Mouse (Mus musculus) kidney, adult 8-10 months (tissue): ENCODE data around the gene 6430531B16Rik.

Experiments
- DNase-seq, 2 experiments: peaks; one replicate each; pipeline ENCODE4 v3.0.0; 2022

The 6430531B16Rik gene

DNA sequence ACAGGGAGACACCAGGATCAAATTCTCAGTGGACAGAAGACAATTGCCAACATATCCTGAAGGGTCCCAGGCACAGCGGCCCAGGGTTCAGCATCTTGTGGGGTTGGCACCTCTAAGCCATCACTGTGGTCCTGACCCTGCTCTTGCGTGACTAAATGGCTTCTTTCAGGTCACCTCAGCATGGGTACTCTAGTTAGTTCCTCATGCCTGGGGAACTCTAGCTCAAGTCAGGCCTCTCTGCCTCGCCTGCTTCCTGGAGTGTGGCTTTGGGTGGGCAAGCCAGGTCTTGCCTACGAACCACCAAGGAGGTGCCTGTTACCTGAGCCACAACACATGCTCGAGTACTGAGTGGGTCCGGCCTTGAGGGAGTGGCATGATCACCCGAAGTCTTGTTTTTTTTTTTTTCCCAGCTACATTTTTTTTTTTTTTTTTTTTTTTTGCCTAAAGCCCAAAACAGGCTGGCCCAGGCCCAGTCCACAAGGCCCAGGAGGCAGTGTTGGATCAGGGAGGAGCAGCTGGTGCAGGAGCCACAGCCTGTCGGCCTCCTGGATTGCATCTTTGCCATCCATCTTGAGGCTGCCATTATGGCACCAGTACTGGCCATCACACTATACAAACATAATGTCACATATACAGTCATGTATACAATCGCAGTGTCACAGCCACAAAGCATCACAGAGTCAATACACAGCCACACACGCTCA is 8.2 kb downstream of the 6430531B16Rik start:
- no peak for DNase-seq

GRCm38 (mm10) chr7:139969348-139970130 is 9.0 kb downstream of the 6430531B16Rik start:
- peak; percentile 59 to 87 for DNase-seq

DNA sequence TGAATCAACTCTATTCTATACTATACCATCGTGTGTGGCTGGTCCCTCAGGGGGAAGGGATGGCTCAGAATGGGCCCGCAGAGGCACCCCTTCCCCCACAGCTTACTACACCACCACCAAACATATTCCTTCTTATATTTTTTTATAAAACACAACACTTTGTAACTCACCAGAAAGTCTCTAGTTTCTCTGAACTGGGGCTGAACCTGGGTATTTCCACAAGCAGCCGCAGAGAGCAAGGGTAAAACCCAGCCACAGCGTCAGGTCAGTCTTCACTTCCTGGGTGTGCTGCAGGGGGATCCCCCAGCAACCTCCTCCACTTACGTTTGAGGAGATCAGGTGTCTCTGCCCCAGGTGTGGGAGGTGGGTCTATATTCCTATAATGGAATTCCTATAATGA is 10.1 kb downstream of the 6430531B16Rik start:
- no peak for DNase-seq

GRCm38 (mm10) chr7:139967175-139967574 is 11.4 kb downstream of the 6430531B16Rik start:
- DNase-seq = no peak

DNA sequence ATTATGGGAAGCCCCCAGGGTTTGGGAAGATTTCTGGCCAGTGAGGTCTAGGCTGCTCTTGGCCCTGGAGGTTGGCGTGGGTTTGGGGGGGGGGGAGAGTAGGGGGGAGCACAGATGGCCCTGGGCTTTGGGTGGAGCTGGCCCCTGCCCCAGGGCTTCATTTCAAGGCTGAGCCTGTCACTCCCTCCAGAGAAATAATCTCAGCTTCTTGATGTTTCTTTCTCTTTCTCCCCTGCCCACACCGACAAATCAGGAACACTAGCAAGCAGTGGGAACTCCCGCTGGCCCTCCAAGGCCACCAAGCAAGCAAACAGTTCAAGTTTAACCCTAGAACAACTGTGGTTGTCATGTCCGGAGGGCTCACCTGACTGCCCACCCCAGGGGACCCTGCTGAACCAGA is 14.7 kb downstream of the 6430531B16Rik start:
- DNase-seq = no peak

GRCm38 (mm10) chr7:139961141-139961540 is 17.4 kb downstream of the 6430531B16Rik start:
- no peak for DNase-seq

- DNase-seq = no peak
These were observed 20.6 kb downstream of the 6430531B16Rik start for GRCm38 (mm10) chr7:139957958-139958357.

GRCm38 (mm10) chr7:139957437-139957836 is 21.1 kb downstream of the 6430531B16Rik start:
- DNase-seq = no peak

GRCm38 (mm10) chr7:139956658-139957057 is 21.9 kb downstream of the 6430531B16Rik start:
- DNase-seq = no peak

DNA sequence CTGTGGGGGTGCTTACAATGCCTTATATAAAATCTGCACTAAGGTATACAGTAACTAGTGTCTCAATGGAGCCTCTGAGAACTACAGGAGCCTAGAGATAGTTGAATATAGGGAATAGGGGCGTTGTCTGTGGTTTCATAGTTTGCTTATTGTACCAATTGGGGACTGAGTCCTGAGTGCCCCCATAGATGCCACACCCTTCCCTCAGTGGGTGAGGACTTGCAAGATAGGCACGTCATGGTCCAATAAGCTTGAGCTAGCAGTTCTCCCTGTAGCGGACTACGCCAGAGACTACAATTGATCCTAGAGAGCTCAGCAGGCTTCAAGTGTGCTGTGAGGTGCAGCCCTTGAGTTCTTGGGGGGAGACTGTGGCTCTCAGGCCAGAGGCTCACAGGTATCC is 23.1 kb downstream of the 6430531B16Rik start:
- no peak for DNase-seq

DNA sequence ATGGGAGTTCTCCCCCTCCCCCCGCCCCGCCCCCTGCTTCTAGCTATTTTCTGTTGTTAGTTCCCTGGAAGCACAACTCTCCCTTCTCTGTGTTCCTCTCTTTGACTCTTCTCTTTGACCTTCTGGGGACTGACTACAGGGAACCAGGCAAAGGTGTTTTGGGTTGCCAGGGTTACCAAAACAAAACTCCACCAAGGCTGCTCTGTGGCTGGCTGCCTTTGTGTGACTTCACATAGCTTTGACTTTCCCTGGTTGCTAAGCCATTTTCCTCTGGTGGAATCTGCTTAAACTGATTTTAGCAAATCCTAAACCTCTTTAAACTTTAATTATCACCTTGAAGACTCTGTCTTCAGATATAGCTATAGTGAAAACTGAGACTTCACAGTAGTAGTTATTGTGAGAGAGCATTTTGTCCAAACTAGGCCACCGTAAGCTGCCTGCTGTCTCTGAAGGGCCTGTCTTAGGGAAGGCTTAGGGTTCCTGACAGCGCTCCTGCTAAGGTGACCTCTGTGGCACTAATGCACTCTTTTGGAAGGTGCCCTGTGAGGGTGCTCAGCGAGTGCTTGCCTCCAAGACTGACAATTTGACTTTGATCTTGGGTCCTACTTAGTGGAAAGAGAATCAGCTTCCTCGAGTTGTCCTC is 26.4 kb downstream of the 6430531B16Rik start:
- DNase-seq = no peak

DNA sequence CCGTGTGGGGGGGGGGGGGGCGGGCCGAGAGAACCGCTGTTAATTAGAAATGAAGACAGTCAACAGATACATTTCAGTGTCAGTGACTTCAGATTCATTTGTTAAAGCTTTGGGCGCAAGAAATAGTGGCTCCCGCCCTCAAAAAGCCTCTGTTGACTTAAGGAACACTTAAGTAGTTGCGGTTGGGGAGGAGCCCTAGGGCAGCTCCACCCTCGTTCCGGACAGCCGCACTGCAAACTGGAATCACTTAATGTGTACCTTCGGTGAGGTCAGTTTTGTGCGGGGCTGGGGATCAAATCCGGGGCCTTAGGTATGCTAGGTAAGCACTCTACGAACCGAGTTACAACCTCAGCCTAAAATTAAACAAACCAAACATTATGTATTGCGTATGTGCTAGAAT is 27.5 kb downstream of the 6430531B16Rik start:
- peak in 1 of 2 experiments; percentile 25 for DNase-seq

GRCm38 (mm10) chr7:139950283-139950971 is 28.1 kb downstream of the 6430531B16Rik start:
- DNase-seq = peak in 1 of 2 experiments; percentile 19

DNA sequence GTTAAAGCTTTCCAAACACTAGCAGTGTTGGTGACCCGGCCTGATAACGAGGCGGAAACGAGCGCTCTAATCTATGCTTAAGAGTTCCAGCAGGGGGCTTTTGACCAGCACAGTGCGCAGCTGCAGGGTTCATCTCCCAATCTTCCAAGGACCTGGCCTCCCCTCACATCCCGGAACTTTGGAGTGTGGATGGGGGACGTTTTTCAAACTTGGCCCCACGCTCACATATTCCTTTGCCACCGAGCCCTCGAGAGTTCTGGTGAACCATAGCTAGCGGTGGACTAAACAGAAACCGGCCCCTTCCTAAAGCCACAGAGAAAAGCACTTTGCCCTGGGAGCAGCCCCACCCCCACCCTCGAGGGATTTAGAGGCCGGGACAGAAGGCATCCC is 28.7 kb downstream of the 6430531B16Rik start:
- DNase-seq = peak in 1 of 2 experiments; percentile 12

DNA sequence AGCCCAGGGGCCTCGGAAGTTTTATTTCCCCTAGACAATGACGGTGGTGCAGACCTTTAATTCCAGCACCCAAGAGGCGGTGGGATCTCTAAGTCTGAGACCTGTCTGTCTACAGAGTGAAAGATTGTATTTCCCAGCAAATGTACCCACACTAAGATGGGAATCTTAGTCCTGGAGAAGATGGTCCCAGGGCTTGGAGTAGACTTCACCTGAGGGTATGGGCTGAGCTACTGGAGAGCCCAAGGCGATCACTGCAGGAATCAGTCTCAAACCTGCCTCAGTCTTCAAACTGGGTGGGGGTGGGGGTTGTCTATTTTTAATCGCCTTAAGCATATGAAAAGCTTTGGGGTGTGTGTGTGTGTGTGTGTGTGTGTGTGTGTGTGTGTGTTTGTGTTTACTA is 32.5 kb downstream of the 6430531B16Rik start:
- DNase-seq = no peak

DNA sequence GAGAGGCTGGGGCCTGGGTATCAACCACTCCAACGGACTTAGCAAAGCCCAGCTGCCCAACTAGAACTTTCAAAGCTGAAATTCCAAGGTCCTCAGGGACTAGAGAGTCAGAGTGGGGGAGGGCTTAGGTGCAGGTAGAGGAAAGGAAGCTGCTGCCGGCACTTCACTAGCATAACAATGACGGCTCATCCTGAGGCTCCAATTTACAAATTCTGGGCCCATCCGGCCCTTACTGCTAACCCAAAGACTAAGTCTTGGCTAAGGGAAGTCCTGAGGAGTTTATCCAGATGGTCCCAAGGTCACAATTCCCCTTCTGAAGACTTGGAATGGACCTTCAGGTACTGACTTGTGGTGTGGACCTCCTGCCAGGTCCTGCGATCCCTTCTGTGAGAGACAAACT is 33.0 kb downstream of the 6430531B16Rik start:
- DNase-seq = no peak

- no peak for DNase-seq
These were observed 34.0 kb downstream of the 6430531B16Rik start for GRCm38 (mm10) chr7:139944291-139945240.

- peak in 1 of 2 experiments; percentile 12 for DNase-seq
These were observed 34.8 kb downstream of the 6430531B16Rik start, which contains the start of gene Utf1 for GRCm38 (mm10) chr7:139943674-139944281. TSS of gene Utf1 (plus strand) at chr7:139943789.

DNA sequence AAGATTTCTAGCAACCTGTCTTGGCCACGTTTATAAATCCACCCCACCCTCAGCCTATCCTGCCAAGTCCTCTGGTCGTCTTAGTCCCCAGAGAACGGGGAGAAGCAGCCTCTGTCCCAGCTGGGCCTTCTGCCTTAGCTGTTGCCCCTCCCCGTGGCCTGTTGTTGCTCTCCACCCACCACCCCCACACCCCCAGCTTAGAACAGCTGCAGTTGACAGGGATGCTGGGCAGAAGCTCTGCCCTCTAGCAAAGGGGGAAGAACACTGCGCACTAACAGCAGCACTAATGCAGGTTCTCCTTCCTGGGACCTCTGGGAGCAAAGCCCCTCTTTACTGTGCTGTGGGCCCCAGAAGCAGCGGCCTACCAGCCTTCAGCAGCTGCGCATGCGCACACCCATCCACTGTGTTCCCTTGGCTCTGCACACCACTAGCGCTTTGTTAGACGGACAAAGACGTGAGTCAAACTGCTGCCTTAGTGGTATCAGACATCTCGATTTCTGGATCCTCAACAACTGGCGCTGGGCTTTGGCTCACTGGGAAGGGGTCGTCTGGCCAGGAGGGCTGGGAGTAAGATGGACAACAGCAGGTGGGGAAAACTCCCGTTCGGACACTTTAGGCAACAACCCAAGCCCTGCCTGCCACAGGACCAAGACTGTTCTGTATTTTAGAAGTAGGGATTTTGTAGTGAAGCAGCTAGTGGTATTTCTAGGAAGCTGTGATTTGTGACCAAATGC is 37.9 kb downstream of the 6430531B16Rik start:
- no peak for DNase-seq

- DNase-seq = no peak
These were observed 40.7 kb downstream of the 6430531B16Rik start for GRCm38 (mm10) chr7:139937810-139938209.

DNA sequence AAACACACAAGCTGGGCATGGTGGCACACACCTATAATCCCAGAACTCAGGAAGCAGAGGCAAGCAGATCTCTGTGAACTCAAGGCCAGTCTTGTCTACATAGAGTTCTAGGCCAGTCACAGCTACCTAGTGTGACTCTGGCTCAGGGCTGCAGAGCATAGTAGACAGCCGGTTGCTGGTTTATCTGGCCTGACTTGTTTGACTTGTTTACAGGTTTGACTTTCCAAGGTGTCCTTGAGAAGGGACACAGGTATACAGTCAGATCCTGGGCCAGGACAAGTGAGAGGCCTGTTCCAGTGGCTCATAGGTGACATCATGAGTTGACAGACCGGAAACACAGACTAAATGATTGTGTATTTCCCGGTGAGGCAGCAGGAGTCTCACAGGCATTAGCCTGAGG is 41.4 kb downstream of the 6430531B16Rik start:
- DNase-seq = no peak
